Mouse (Mus musculus) thymus, adult 2 months (tissue): ENCODE data around the gene Ascl5.

Experiments
- CTCF ChIP-seq: fragments of 200-500 bp; IDR thresholded peaks from 2 replicates; pipeline ENCODE4 v1.5.1; 2012; ENCODE audit warnings: mild to moderate bottlenecking, control low read depth, low read length, moderate library complexity, borderline replicate concordance; ENCODE audit not compliant: control insufficient read depth, poor library complexity, insufficient read depth; ENCODE audit errors: extremely low read depth
- POLR2A ChIP-seq: fragments of 200-500 bp; IDR thresholded peaks from 2 replicates; pipeline ENCODE4 v1.6.1; 2012; ENCODE audit warnings: mild to moderate bottlenecking, low read length, control low read depth, moderate library complexity; ENCODE audit not compliant: control insufficient read depth, poor library complexity, insufficient read depth; ENCODE audit errors: extremely low read depth

GRCm38 (mm10) chr1:136047894-136048293, 2.7 kb upstream of the Ascl5 start:
- TF ChIP-seq POLR2A, result no peak
- TF ChIP-seq CTCF, result no peak
